Mouse (Mus musculus): ENCODE measurements around the gene 2310022A10Rik. TPM values are rescaled to one million over a fixed set of nuclear protein-coding genes. Genes with fewer than 3 reads are reported as not detected.

Gene 2310022A10Rik
- polyA plus RNA-seq (2014; fragmentation: Illumina TruSeq; extraction: RNeasy Lipid Tissue Mini Kit (QIAGEN cat#74804); ENCODE audit: low read depth, low replicate concordance) = 2.4 TPM

GRCm38 (mm10) chr7:27552931-27553513 is at the start of gene 2310022A10Rik, which contains the start of gene Pld3:
TSS of gene 2310022A10Rik (plus strand) at chr7:27553233.
TSS of gene Pld3 (minus strand) at chr7:27553218.

GRCm38 (mm10) chr7:27522967-27523366 is 30.1 kb upstream of the 2310022A10Rik start, which contains the start of gene Hipk4:
TSS of gene Hipk4 (plus strand) at chr7:27523267.

GRCm38 (mm10) chr7:27591266-27592216 is 38.5 kb downstream of the 2310022A10Rik start, which contains the start of gene Akt2:
TSS of gene Akt2 (plus strand) at chr7:27591552.

Other genes with a start within 250 kb of the 2310022A10Rik start
- gene Ltbp4, start 215.5 kb upstream of the 2310022A10Rik start, polyA plus RNA-seq (2014; fragmentation: Illumina TruSeq; extraction: RNeasy Lipid Tissue Mini Kit (QIAGEN cat#74804); ENCODE audit: low read depth, low replicate concordance) = not detected
- gene Shkbp1, start 197.2 kb upstream of the 2310022A10Rik start, polyA plus RNA-seq (2014; fragmentation: Illumina TruSeq; extraction: RNeasy Lipid Tissue Mini Kit (QIAGEN cat#74804); ENCODE audit: low read depth, low replicate concordance) = 0.57 TPM
- gene Gm20479, start 195.8 kb upstream of the 2310022A10Rik start, polyA plus RNA-seq (2014; fragmentation: Illumina TruSeq; extraction: RNeasy Lipid Tissue Mini Kit (QIAGEN cat#74804); ENCODE audit: low read depth, low replicate concordance) = not detected
- gene Sptbn4, start 105.5 kb upstream of the 2310022A10Rik start, polyA plus RNA-seq (2014; fragmentation: Illumina TruSeq; extraction: RNeasy Lipid Tissue Mini Kit (QIAGEN cat#74804); ENCODE audit: low read depth, low replicate concordance) = not detected
- gene Blvrb, start 105.3 kb upstream of the 2310022A10Rik start, polyA plus RNA-seq (2014; fragmentation: Illumina TruSeq; extraction: RNeasy Lipid Tissue Mini Kit (QIAGEN cat#74804); ENCODE audit: low read depth, low replicate concordance) = 1.1 TPM
- 1.1 TPM for gene Sertad3, start 79.5 kb upstream of the 2310022A10Rik start, polyA plus RNA-seq (2014; fragmentation: Illumina TruSeq; extraction: RNeasy Lipid Tissue Mini Kit (QIAGEN cat#74804); ENCODE audit: low read depth, low replicate concordance)
- gene Sertad1, start 66.3 kb upstream of the 2310022A10Rik start, polyA plus RNA-seq (2014; fragmentation: Illumina TruSeq; extraction: RNeasy Lipid Tissue Mini Kit (QIAGEN cat#74804); ENCODE audit: low read depth, low replicate concordance) = 0.36 TPM
- gene Prx, start 53.9 kb upstream of the 2310022A10Rik start, polyA plus RNA-seq (2014; fragmentation: Illumina TruSeq; extraction: RNeasy Lipid Tissue Mini Kit (QIAGEN cat#74804); ENCODE audit: low read depth, low replicate concordance) = 0.08 TPM
- 0.20 TPM for gene Hipk4, start 30.0 kb upstream of the 2310022A10Rik start, polyA plus RNA-seq (2014; fragmentation: Illumina TruSeq; extraction: RNeasy Lipid Tissue Mini Kit (QIAGEN cat#74804); ENCODE audit: low read depth, low replicate concordance)
- 1.8 TPM for gene Pld3, start within 50 bp of the 2310022A10Rik start, polyA plus RNA-seq (2014; fragmentation: Illumina TruSeq; extraction: RNeasy Lipid Tissue Mini Kit (QIAGEN cat#74804); ENCODE audit: low read depth, low replicate concordance)
- 8.8 TPM for gene Akt2, start 38.3 kb downstream of the 2310022A10Rik start, polyA plus RNA-seq (2014; fragmentation: Illumina TruSeq; extraction: RNeasy Lipid Tissue Mini Kit (QIAGEN cat#74804); ENCODE audit: low read depth, low replicate concordance)
- gene Ttc9b, start 100.7 kb downstream of the 2310022A10Rik start, polyA plus RNA-seq (2014; fragmentation: Illumina TruSeq; extraction: RNeasy Lipid Tissue Mini Kit (QIAGEN cat#74804); ENCODE audit: low read depth, low replicate concordance) = not detected
- 2.0 TPM for gene Map3k10, start 121.4 kb downstream of the 2310022A10Rik start, polyA plus RNA-seq (2014; fragmentation: Illumina TruSeq; extraction: RNeasy Lipid Tissue Mini Kit (QIAGEN cat#74804); ENCODE audit: low read depth, low replicate concordance)
- gene Zfp607b, start 136.1 kb downstream of the 2310022A10Rik start, polyA plus RNA-seq (2014; fragmentation: Illumina TruSeq; extraction: RNeasy Lipid Tissue Mini Kit (QIAGEN cat#74804); ENCODE audit: low read depth, low replicate concordance) = 2.1 TPM
- gene Zfp60, start 178.2 kb downstream of the 2310022A10Rik start, polyA plus RNA-seq (2014; fragmentation: Illumina TruSeq; extraction: RNeasy Lipid Tissue Mini Kit (QIAGEN cat#74804); ENCODE audit: low read depth, low replicate concordance) = 25.0 TPM

Data from kidney, adult 10 weeks (tissue).